Mouse (Mus musculus): ENCODE results near the gene Gdpd1. TPM values are rescaled to one million over a fixed set of nuclear protein-coding genes. Genes with fewer than 3 reads are reported as not detected.
A peak's percentile ranks its signal among the peaks of the same experiment; 100 is the strongest.

The Gdpd1 gene
- polyA plus RNA-seq, 1 experiment from 2014 or later: 82.4 TPM

DNA sequence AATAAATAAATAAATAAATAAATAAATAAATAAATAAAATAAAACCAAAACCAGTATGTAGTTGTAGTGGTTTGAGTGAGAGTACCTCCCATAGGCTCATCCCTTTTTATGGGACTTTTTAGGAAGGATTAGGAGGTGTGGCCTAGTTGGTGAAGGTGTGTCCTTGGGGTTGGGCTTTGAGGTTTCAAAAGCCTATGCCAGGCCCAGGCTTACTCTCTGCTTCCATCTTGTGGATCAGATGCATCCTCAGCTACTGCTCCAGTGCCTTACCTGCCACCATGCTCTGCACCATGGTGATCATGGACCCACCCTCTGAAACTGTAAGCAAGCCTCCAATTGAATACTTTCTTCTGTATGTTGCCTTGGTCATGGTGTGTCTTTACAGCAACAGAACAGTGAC, 52.3 kb downstream of the Gdpd1 start:
- Histone ChIP-seq H3K4me3 (no peak overlapping the region), H3K9me3 (no peaks in the 10 kb centered on the region), H3K27me3 (ENCODE audit: insufficient read depth, poor library complexity, severe bottlenecking) (no peaks in the 10 kb centered on the region), H3K36me3 (no peaks in the 10 kb centered on the region), H3K27ac (no peak overlapping the region), H3K4me1 (replicated peaks) (no peaks in the 10 kb centered on the region)
- DNase-seq (ENCODE audit: low spot score): no peak

- no peak overlapping the region for H3K4me3 ChIP-seq
- no peak overlapping the region for H3K27ac ChIP-seq
- no peaks in the 10 kb centered on the region for H3K4me1 ChIP-seq (replicated peaks)
- WGBS: 83% methylated on average over 5 of the region's 5 CpGs
- H3K27me3 ChIP-seq (ENCODE audit: insufficient read depth, poor library complexity, severe bottlenecking): no peaks in the 10 kb centered on the region
- no peaks in the 10 kb centered on the region for H3K9me3 ChIP-seq
- DNase-seq (ENCODE audit: low spot score): no peak
- no peaks in the 10 kb centered on the region for H3K36me3 ChIP-seq
Measured at GRCm38 (mm10) chr11:87020449-87020848, 53.4 kb downstream of the Gdpd1 start.

DNA sequence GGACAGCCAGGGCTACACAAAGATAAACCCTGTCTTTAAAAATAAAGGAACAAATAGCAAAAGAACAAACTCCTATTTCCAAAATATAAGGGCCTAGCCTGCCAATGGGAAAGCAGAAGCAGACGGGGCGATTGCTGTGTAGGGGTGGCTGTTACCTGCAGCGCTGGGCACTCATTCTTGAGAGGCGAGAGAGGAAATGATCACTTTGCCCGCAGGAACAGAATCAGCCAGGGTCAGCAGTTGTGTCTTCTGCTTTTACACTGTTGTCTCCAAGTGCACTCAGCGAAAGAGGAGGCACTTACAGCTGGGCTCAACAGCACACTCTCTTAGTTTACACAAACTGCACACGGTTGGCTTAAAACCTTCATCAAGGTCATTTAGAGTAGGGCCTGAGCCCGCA, 54.4 kb downstream of the Gdpd1 start:
- H3K27ac ChIP-seq: no peak overlapping the region
- H3K4me3 ChIP-seq: no peak overlapping the region
- no peaks in the 10 kb centered on the region for H3K27me3 ChIP-seq (ENCODE audit: insufficient read depth, poor library complexity, severe bottlenecking)
- no peaks in the 10 kb centered on the region for H3K9me3 ChIP-seq
- DNase-seq (ENCODE audit: low spot score): no peak
- H3K36me3 ChIP-seq: no peaks in the 10 kb centered on the region
- no peaks in the 10 kb centered on the region for H3K4me1 ChIP-seq (replicated peaks)
- 90% methylated on average over 8 of the region's 8 CpGs for WGBS

DNA sequence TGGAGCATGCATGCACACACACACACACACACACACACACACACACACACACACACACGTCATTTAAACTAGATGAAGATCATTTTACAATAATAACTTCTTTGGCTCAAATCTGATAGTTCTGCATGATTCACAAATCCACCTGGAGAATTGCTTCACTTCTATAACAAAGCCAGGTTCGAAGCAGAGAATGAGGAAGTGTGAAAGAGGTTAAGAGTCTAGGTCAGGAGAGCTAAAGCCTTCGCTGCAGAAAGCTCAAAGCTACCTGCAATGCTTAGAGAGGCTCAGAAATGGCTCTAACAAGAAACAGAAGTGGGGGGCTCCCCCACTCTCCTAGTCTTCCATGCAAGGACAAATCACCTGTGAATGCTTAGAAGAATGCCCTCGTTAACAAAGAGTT, 55.8 kb downstream of the Gdpd1 start:
- 78% methylated on average over 4 of the region's 4 CpGs for WGBS
- H3K4me3 ChIP-seq: no peak overlapping the region
- no peak overlapping the region for H3K27ac ChIP-seq
- H3K9me3 ChIP-seq: no peaks in the 10 kb centered on the region
- H3K36me3 ChIP-seq: no peaks in the 10 kb centered on the region
- no peak for DNase-seq (ENCODE audit: low spot score)
- H3K4me1 ChIP-seq (replicated peaks): no peaks in the 10 kb centered on the region
- H3K27me3 ChIP-seq (ENCODE audit: insufficient read depth, poor library complexity, severe bottlenecking): no peaks in the 10 kb centered on the region

DNA sequence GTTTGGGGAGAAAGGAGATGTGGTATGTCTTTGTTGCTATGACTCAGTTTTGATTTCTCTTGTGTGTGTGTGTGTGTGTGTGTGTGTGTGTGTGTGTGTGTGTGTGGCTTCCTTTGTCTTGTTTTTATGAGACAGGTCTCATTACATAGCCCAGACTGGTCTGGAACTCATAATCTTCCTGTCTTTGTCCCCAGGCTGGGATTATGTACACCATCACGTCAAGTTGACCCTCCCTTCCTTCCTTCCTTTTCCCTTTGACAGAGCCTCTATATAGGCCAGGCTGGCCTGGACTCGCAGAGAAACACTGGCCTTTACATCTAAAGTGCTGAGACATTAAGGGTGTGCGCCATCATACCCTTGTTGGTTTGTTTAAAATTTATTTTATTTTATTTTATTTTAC, 58.2 kb downstream of the Gdpd1 start:
- no peak overlapping the region for H3K4me3 ChIP-seq
- WGBS: 71% methylated on average over 3 of the region's 3 CpGs
- DNase-seq (ENCODE audit: low spot score): no peak
- no peaks in the 10 kb centered on the region for H3K27me3 ChIP-seq (ENCODE audit: insufficient read depth, poor library complexity, severe bottlenecking)
- no peaks in the 10 kb centered on the region for H3K9me3 ChIP-seq
- H3K27ac ChIP-seq: no peak overlapping the region
- H3K36me3 ChIP-seq: no peaks in the 10 kb centered on the region
- no peaks in the 10 kb centered on the region for H3K4me1 ChIP-seq (replicated peaks)

- H3K27me3 ChIP-seq (ENCODE audit: insufficient read depth, poor library complexity, severe bottlenecking): no peaks in the 10 kb centered on the region
- WGBS: 30% methylated on average over 9 of the region's 9 CpGs
- no peaks in the 10 kb centered on the region for H3K9me3 ChIP-seq
- H3K4me1 ChIP-seq (replicated peaks): peaks cover 7% of the 10 kb centered on the region
- no peak overlapping the region for H3K27ac ChIP-seq
- DNase-seq (ENCODE audit: low spot score): peak; percentile 47
- H3K36me3 ChIP-seq: no peaks in the 10 kb centered on the region
- H3K4me3 ChIP-seq: no peak overlapping the region
Measured at GRCm38 (mm10) chr11:87010476-87010875, 63.4 kb downstream of the Gdpd1 start.

- H3K27me3 ChIP-seq (ENCODE audit: insufficient read depth, poor library complexity, severe bottlenecking): no peaks in the 10 kb centered on the region
- peaks cover 13% of the 10 kb centered on the region for H3K4me1 ChIP-seq (replicated peaks)
- H3K9me3 ChIP-seq: no peaks in the 10 kb centered on the region
- 26% methylated on average over 8 of the region's 8 CpGs for WGBS
- H3K36me3 ChIP-seq: no peaks in the 10 kb centered on the region
- H3K27ac ChIP-seq: peak overlapping the region; percentile 72
- DNase-seq (ENCODE audit: low spot score): peak; percentile 31
- H3K4me3 ChIP-seq: no peak overlapping the region
Measured at GRCm38 (mm10) chr11:87007371-87007770, 66.5 kb downstream of the Gdpd1 start.

DNA sequence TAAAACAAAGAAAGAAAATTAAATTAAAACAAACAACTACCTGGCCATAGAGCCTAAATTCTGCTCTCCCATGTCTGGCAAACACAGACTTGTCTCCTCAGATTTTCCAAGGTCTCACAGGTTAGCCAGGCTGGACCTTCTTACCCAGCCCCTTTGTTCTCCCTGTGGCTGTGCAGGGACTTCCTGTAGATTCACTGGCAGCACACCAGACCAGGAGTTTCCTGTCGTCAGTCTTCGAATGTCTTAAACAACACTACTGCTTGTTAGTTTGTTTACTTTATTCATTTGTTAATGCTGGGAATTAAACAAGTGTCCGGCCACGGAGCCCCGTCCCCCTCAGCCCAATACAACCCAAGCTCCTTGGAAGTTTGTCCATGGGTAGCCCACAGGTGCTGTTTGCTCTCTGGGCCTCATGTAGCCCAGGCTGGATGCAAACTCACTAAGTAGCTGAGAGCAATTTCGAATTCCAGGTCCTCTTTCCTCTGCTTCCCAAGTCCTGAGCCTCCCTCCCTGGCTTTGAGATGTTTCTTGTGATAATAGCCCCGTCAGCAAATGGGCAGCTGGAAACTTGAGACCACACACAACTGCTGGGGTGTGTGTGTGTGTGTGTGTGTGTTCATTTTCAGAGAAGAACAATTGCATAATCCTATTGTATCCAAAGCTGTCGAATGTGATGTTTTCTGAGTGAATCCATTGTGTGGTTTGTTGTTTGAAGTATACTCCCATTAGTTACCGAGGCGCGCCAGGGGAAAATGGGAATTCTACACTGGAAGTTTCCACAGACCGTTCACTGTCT, 68.7 kb downstream of the Gdpd1 start:
- Histone ChIP-seq H3K4me1 (replicated peaks) (peaks cover 13% of the 10 kb centered on the region), H3K27ac (peak overlapping the region; percentile 72), H3K36me3 (no peaks in the 10 kb centered on the region), H3K4me3 (no peak overlapping the region), H3K9me3 (no peaks in the 10 kb centered on the region), H3K27me3 (ENCODE audit: insufficient read depth, poor library complexity, severe bottlenecking) (no peaks in the 10 kb centered on the region)
- DNase-seq (ENCODE audit: low spot score): no peak
- 70% methylated on average over 12 of the region's 12 CpGs for WGBS

- no peaks in the 10 kb centered on the region for H3K36me3 ChIP-seq
- H3K4me1 ChIP-seq (replicated peaks): peaks cover 6% of the 10 kb centered on the region
- 86% methylated on average over 10 of the region's 10 CpGs for WGBS
- no peak overlapping the region for H3K27ac ChIP-seq
- H3K27me3 ChIP-seq (ENCODE audit: insufficient read depth, poor library complexity, severe bottlenecking): no peaks in the 10 kb centered on the region
- no peaks in the 10 kb centered on the region for H3K9me3 ChIP-seq
- no peak for DNase-seq (ENCODE audit: low spot score)
- no peak overlapping the region for H3K4me3 ChIP-seq
Measured at GRCm38 (mm10) chr11:87002078-87002829, 71.6 kb downstream of the Gdpd1 start.

GRCm38 (mm10) chr11:87001217-87001616, 72.6 kb downstream of the Gdpd1 start:
- H3K36me3 ChIP-seq: no peaks in the 10 kb centered on the region
- WGBS: 89% methylated on average over 8 of the region's 8 CpGs
- H3K27me3 ChIP-seq (ENCODE audit: insufficient read depth, poor library complexity, severe bottlenecking): no peaks in the 10 kb centered on the region
- H3K4me1 ChIP-seq (replicated peaks): peaks cover 7% of the 10 kb centered on the region
- no peaks in the 10 kb centered on the region for H3K9me3 ChIP-seq
- no peak overlapping the region for H3K27ac ChIP-seq
- DNase-seq (ENCODE audit: low spot score): no peak
- H3K4me3 ChIP-seq: no peak overlapping the region

DNA sequence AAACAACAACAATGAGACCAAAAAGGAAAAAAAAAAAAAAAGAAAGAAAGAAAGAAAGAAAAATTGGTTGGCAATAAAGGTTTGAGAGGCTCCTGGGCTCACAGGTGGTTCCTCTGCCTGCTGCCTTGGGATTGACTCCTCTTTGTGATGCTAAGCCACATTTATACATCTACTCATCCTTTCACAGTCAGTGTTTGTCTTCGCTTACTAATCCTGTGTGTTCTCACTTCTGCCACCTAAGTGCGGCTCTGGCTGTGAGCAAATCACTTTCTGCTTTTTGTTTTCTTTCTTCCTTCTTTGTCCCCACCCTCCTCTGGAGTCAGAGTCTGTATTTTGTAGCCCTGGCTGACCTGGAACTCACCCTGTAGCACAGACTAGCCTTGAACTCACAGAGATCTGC, 77.6 kb downstream of the Gdpd1 start:
- Histone ChIP-seq H3K4me1 (replicated peaks) (peaks cover 46% of the 10 kb centered on the region), H3K9me3 (no peaks in the 10 kb centered on the region), H3K4me3 (no peak overlapping the region), H3K36me3 (no peaks in the 10 kb centered on the region), H3K27ac (peak overlapping the region; percentile 82), H3K27me3 (ENCODE audit: insufficient read depth, poor library complexity, severe bottlenecking) (peaks cover 6% of the 10 kb centered on the region; the same call in 1 of the 2 replicates)
- WGBS: 45% methylated on average over 2 of the region's 2 CpGs
- DNase-seq (ENCODE audit: low spot score): no peak

- DNase-seq (ENCODE audit: low spot score): peak; percentile 61
- Histone ChIP-seq H3K36me3 (no peaks in the 10 kb centered on the region), H3K4me1 (replicated peaks) (peaks cover 48% of the 10 kb centered on the region), H3K4me3 (no peak overlapping the region), H3K27me3 (ENCODE audit: insufficient read depth, poor library complexity, severe bottlenecking) (peaks cover 6% of the 10 kb centered on the region; the same call in 1 of the 2 replicates), H3K9me3 (no peaks in the 10 kb centered on the region), H3K27ac (peak overlapping the region; percentile 82)
- 26% methylated on average over 6 of the region's 6 CpGs for WGBS
Measured at GRCm38 (mm10) chr11:86995625-86996221, 78.1 kb downstream of the Gdpd1 start.
